Mouse (Mus musculus) C2C12 (cell line): ENCODE measurements around the gene Hspb11. TPM values are rescaled to one million over a fixed set of nuclear protein-coding genes. Genes with fewer than 3 reads are reported as not detected.

Experiments used
- H3K27me3 ChIP-seq: one replicate; pipeline ENCODE4 v1.6.1; 2011; ENCODE audit not compliant: control insufficient read depth, insufficient read depth, insufficient read length
- H3K36me3 ChIP-seq: one replicate; pipeline ENCODE4 v1.6.1; 2011; ENCODE audit not compliant: control insufficient read depth, insufficient read depth
- H3K4me3 ChIP-seq: one replicate; pipeline ENCODE4 v1.5.1; 2011; ENCODE audit warnings: mild to moderate bottlenecking, control low read depth; ENCODE audit not compliant: poor library complexity, insufficient read depth, severe bottlenecking
- H3K79me2 ChIP-seq: one replicate; pipeline ENCODE4 v1.6.1; 2011; ENCODE audit not compliant: control insufficient read depth, insufficient read depth
- H3K79me3 ChIP-seq: one replicate; pipeline ENCODE4 v1.6.1; 2011; ENCODE audit warnings: low read depth, control low read depth
- H3ac ChIP-seq: one replicate; pipeline ENCODE3; 2011; ENCODE audit warnings: low read depth; ENCODE audit not compliant: control insufficient read depth, insufficient read length
- CEBPB ChIP-seq: IDR thresholded peaks from one replicate; pipeline ENCODE4 v1.6.1; 2011; ENCODE audit warnings: low read depth, mild to moderate bottlenecking, control low read depth, moderate library complexity
- CTCF ChIP-seq: IDR thresholded peaks from one replicate; pipeline ENCODE4 v1.5.1; 2011; ENCODE audit not compliant: control insufficient read depth, insufficient read depth, insufficient read length
- FOSL1 ChIP-seq: IDR thresholded peaks from one replicate; pipeline ENCODE4 v1.8.0; 2011; ENCODE audit warnings: mild to moderate bottlenecking, low read length; ENCODE audit not compliant: poor library complexity, insufficient read depth, severe bottlenecking
- MAX ChIP-seq: IDR thresholded peaks from one replicate; pipeline ENCODE4 v1.6.1; 2011; ENCODE audit warnings: mild to moderate bottlenecking, control low read depth
- MYOD1 ChIP-seq: IDR thresholded peaks from one replicate; pipeline ENCODE4 v1.6.1; 2011; ENCODE audit warnings: low read depth; ENCODE audit not compliant: control insufficient read depth, insufficient read length
- MYOG ChIP-seq: IDR thresholded peaks from one replicate; pipeline ENCODE4 v1.6.1; 2011; ENCODE audit not compliant: control insufficient read depth, insufficient read length; ENCODE audit errors: extremely low read depth
- USF1 ChIP-seq: IDR thresholded peaks from one replicate; pipeline ENCODE4 v1.6.1; 2011; ENCODE audit warnings: low read depth, mild to moderate bottlenecking, control low read depth, moderate library complexity
- polyA plus RNA-seq: library from polyadenylated mRNA; unstranded; fragments of >200 nt; fragmentation: generic; extraction: Trizol; gene quantifications from one replicate; pipeline ENCODE4 v1.2.1, GENCODE M21; 2012; ENCODE audit warnings: missing spikeins

Hspb11 gene
- polyA plus RNA-seq, 1 experiment = 15.5 TPM

DNA sequence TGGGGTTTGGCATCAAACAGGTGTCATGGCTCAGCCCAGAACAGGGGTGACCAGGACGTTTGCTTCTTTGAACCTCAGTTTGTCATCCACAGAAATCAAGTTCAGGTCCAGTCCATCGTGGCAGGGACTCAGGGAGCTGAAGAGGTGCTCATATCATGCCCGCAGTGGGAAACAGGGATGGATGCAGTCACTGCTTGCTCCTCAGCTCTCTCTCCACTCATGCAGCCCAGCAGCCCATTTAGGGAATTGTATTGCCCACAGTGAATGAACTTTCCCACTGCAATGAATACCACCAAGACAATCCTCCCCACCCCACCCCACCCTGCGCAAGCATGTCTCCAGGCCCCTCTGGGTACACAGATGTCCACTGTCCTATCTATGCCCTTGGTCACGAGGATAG, 41.5 kb upstream of the Hspb11 start:
- no peak overlapping the region for H3ac ChIP-seq
- no peaks in the 10 kb centered on the region for H3K27me3 ChIP-seq
- TF ChIP-seq USF1 (no peak), CEBPB (no peak), FOSL1 (no peak), MYOD1 (no peak), MAX (no peak), CTCF (no peak), MYOG (no peak)
- H3K79me2 ChIP-seq = no peaks in the 10 kb centered on the region
- H3K4me3 ChIP-seq = no peak overlapping the region
- H3K36me3 ChIP-seq = no peaks in the 10 kb centered on the region
- H3K79me3 ChIP-seq = no peaks in the 10 kb centered on the region

DNA sequence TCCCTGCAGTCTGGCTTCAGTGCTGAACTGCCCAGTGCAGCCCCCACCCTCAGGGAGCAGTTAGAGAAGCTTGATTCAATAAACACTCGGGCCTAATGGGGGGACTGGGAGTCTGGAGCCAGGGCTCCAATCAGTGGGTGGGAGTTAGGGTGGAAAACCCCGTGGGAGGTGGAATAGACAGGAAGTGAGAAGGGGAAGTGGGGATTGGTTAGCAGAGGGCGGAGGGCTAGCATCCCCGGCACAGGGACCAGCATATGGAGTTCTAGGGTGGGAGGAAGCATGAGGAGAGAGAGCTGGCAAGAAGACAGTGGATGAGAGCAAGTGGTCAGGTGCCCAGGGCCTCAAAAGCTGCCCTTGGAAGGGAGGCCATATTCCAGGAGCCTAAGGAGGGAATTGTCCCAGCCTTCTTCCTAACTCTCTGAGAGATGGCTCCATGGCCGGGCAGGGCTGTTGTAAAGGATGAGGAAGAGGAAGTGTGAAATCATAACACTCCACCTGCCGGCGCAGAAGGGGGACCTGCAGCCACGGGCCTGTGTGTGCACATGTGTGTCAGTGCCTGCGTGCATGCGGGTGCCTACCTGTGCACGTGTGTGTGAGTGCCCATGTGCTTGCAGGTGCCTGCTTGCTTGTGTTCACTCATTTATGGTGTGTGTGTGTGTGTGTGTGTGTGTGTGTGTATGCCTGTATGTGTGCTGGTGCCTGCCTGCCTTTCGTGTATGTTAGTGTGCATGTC, 39.9 kb upstream of the Hspb11 start:
- no peaks in the 10 kb centered on the region for H3K79me2 ChIP-seq
- no peak overlapping the region for H3K4me3 ChIP-seq
- no peaks in the 10 kb centered on the region for H3K36me3 ChIP-seq
- H3K79me3 ChIP-seq = no peaks in the 10 kb centered on the region
- no peak overlapping the region for H3ac ChIP-seq
- H3K27me3 ChIP-seq = no peaks in the 10 kb centered on the region
- TF ChIP-seq MAX (no peak), CTCF (no peak), CEBPB (no peak), MYOG (no peak), USF1 (no peak), FOSL1 (no peak), MYOD1 (no peak)

DNA sequence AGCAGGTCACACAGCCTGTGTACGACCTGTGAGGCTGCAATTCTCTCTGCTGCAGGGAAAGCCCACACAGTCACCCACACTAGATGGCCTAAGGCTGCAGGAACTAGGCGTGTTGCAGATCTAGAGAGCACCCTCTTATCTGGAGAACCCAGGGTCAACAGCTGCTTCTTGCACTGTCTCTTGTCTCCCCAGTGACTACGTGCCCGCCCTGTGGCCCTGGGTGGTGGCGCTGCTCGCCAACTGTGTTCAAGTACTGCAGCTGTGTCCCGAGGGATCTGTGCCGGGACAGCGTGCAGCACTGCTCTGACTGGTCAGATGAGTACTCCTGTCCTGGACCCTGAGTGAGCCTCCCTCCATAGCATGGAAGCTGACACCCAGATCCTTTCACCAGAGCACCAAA, 35.8 kb upstream of the Hspb11 start:
- H3K79me2 ChIP-seq = no peaks in the 10 kb centered on the region
- no peaks in the 10 kb centered on the region for H3K27me3 ChIP-seq
- no peak overlapping the region for H3K4me3 ChIP-seq
- H3K36me3 ChIP-seq = no peaks in the 10 kb centered on the region
- TF ChIP-seq FOSL1 = no peak
- TF ChIP-seq MYOD1 = peak; percentile 16
- no peak overlapping the region for H3ac ChIP-seq
- no peaks in the 10 kb centered on the region for H3K79me3 ChIP-seq

- H3K27me3 ChIP-seq = no peaks in the 10 kb centered on the region
- no peak for TF ChIP-seq USF1
- no peaks in the 10 kb centered on the region for H3K36me3 ChIP-seq
- no peak overlapping the region for H3ac ChIP-seq
- no peak overlapping the region for H3K4me3 ChIP-seq
- H3K79me2 ChIP-seq = no peaks in the 10 kb centered on the region
- no peaks in the 10 kb centered on the region for H3K79me3 ChIP-seq
Observed at GRCm38 (mm10) chr4:107221524-107221923, 31.9 kb upstream of the Hspb11 start.

GRCm38 (mm10) chr4:107223225-107224204, 29.9 kb upstream of the Hspb11 start:
- no peak overlapping the region for H3K4me3 ChIP-seq
- no peaks in the 10 kb centered on the region for H3K79me3 ChIP-seq
- H3K27me3 ChIP-seq = no peaks in the 10 kb centered on the region
- H3K36me3 ChIP-seq = no peaks in the 10 kb centered on the region
- TF ChIP-seq USF1 (no peak), MYOG (no peak), MAX (no peak), CTCF (no peak), FOSL1 (no peak), MYOD1 (no peak), CEBPB (no peak)
- no peak overlapping the region for H3ac ChIP-seq
- no peaks in the 10 kb centered on the region for H3K79me2 ChIP-seq

- TF ChIP-seq MAX = no peak
- TF ChIP-seq MYOG = no peak
- no peak for TF ChIP-seq MYOD1
- no peak for TF ChIP-seq USF1
- no peak for TF ChIP-seq CTCF
- no peak for TF ChIP-seq CEBPB
- no peak for TF ChIP-seq FOSL1
- H3ac ChIP-seq = no peak overlapping the region
- no peak overlapping the region for H3K4me3 ChIP-seq
Observed at GRCm38 (mm10) chr4:107226313-107226712, 27.1 kb upstream of the Hspb11 start.

More at GRCm38 (mm10) chr4:107226313-107226712, 27.1 kb upstream of the Hspb11 start:
- Histone ChIP-seq H3K27me3 (no peaks in the 10 kb centered on the region), H3K79me3 (no peaks in the 10 kb centered on the region), H3K36me3 (peaks cover 2% of the 10 kb centered on the region), H3K79me2 (no peaks in the 10 kb centered on the region)
